10 mouse cellular contexts compared by ENCODE assay signal in genomic region chr2:180566240-180566913, GRCm38 (mm10). TPM values are rescaled to one million over a fixed set of nuclear protein-coding genes. Genes with fewer than 3 reads are reported as not detected.
DNase-seq lines count a peak whose midpoint lies in the region; ATAC-seq lines count a peak whose summit lies in the region.
"Had no signal": no experiment of that assay in that cellular context is flagged by ENCODE, and none has a peak within 500 bp of the region (broad histone marks: within the 10 kb centered on the region; RNA-seq: fewer than 3 reads in every experiment).

No protein-coding gene starts in this region.

- H3K4me3 ChIP-seq in hindbrain, embryonic 11.5 days (ENCODE audit: low read depth, low read length), result no peak overlapping the region
- no peak overlapping the region for H3K4me3 ChIP-seq in hindbrain, embryonic 12.5 days
- H3K4me3 ChIP-seq in limb, embryonic 10.5 days, result no peak overlapping the region
- H3K4me3 ChIP-seq: embryonic facial prominence, embryonic 13.5 days; megakaryocyte, embryonic 14.5 days had no signal

- no peak overlapping the region for H3K9ac ChIP-seq in hindbrain, embryonic 11.5 days (ENCODE audit: low read depth, low read length)
- H3K9ac ChIP-seq in hindbrain, embryonic 12.5 days, result no peak overlapping the region
- H3K9ac ChIP-seq: embryonic facial prominence, embryonic 13.5 days had no signal

- ATAC-seq in hindbrain, embryonic 11.5 days (ENCODE audit: low FRiP score), result no peak
- no peak for ATAC-seq in hindbrain, embryonic 12.5 days (ENCODE audit: low FRiP score)
- ATAC-seq in neutrophil, adult 5-6 weeks (ENCODE audit: extremely low read depth, insufficient number of reproducible peaks, low FRiP score, poor library complexity, severe bottlenecking), result peak; percentile 59; the same call in 1 of the 2 replicates

- no peak overlapping the region for H3K4me2 ChIP-seq in hindbrain, embryonic 11.5 days (replicated peaks; ENCODE audit: low read depth, low read length)
- H3K4me2 ChIP-seq in hindbrain, embryonic 12.5 days (replicated peaks), result no peak overlapping the region
- H3K4me2 ChIP-seq: embryonic facial prominence, embryonic 13.5 days had no signal

- H3K36me3 ChIP-seq in hindbrain, embryonic 11.5 days (ENCODE audit: control insufficient read depth, insufficient read depth, low read length), result no peaks in the 10 kb centered on the region
- no peaks in the 10 kb centered on the region for H3K36me3 ChIP-seq in hindbrain, embryonic 12.5 days
- no peaks in the 10 kb centered on the region for H3K36me3 ChIP-seq in limb, embryonic 10.5 days
- H3K36me3 ChIP-seq: embryonic facial prominence, embryonic 13.5 days had no signal

- intact Hi-C loops in left cerebral cortex, postnatal 10 days (cut with DNase I), result no loop called here

- 39% methylated on average over 13 of the region's 13 CpGs for WGBS in hindbrain, embryonic 11.5 days
- 37% methylated on average over 13 of the region's 13 CpGs for WGBS in hindbrain, embryonic 12.5 days
- WGBS in limb, embryonic 10.5 days, result 41% methylated on average over 13 of the region's 13 CpGs

- H3K27ac ChIP-seq in hindbrain, embryonic 11.5 days (ENCODE audit: low read depth, low read length), result no peak overlapping the region
- no peak overlapping the region for H3K27ac ChIP-seq in hindbrain, embryonic 12.5 days
- no peak overlapping the region for H3K27ac ChIP-seq in limb, embryonic 10.5 days
- H3K27ac ChIP-seq: embryonic facial prominence, embryonic 13.5 days had no signal

- H3K27me3 ChIP-seq in hindbrain, embryonic 11.5 days (ENCODE audit: control insufficient read depth, insufficient read depth, low read length), result no peaks in the 10 kb centered on the region
- peaks cover 14% of the 10 kb centered on the region for H3K27me3 ChIP-seq in hindbrain, embryonic 12.5 days
- no peaks in the 10 kb centered on the region; the same call in 1 of the 2 replicates for H3K27me3 ChIP-seq in limb, embryonic 10.5 days (ENCODE audit: low read depth, poor library complexity, severe bottlenecking)

- H3K4me1 ChIP-seq in hindbrain, embryonic 11.5 days (replicated peaks; ENCODE audit: control insufficient read depth, insufficient read depth, low read length), result no peaks in the 10 kb centered on the region
- H3K4me1 ChIP-seq in hindbrain, embryonic 12.5 days, result peaks cover 19% of the 10 kb centered on the region
- H3K4me1 ChIP-seq in limb, embryonic 10.5 days, result peaks cover 8% of the 10 kb centered on the region

- peak; percentile 83 for DNase-seq in hindbrain, embryonic 11.5 days (ENCODE audit: low spot score)
- DNase-seq in CD4-positive, CD25-positive, alpha-beta regulatory T cell, adult 2 months (ENCODE audit: low read depth, low spot score), result peak; percentile 85
- DNase-seq in adrenal gland, adult 18-20 months (ENCODE audit: low spot score in 2 of 2), result peak; percentile 56 to 66
- DNase-seq in embryo, embryonic 11 days, result peak; percentile 80
- DNase-seq in limb, embryonic 10.5 days (ENCODE audit: low spot score), result peak; percentile 81
- no peak for DNase-seq in left cerebral cortex, postnatal 10 days (ENCODE audit: extremely low spot score in 1 of 2, low spot score in 2 of 2)

- no peaks in the 10 kb centered on the region for H3K9me3 ChIP-seq in hindbrain, embryonic 11.5 days (ENCODE audit: control insufficient read depth, low read length)
- H3K9me3 ChIP-seq in hindbrain, embryonic 12.5 days (replicated peaks), result no peaks in the 10 kb centered on the region
- H3K9me3 ChIP-seq in limb, embryonic 10.5 days (replicated peaks), result no peaks in the 10 kb centered on the region
- H3K9me3 ChIP-seq: embryonic facial prominence, embryonic 13.5 days; megakaryocyte, embryonic 14.5 days had no signal

RNA-seq across cellular contexts. Expression of gene Mrgbp, which starts 14.7 kb away (rescaled TPM):
- polyA plus RNA-seq in hindbrain, embryonic 11.5 days (2014; fragmentation: Nextera tagmentation; extraction: Ambion mirVana), result 43.3 and 43.6 TPM in 2 replicates
- 41.7 and 43.3 TPM in 2 replicates for polyA plus RNA-seq in hindbrain, embryonic 12.5 days (2016; fragmentation: Nextera tagmentation; extraction: Ambion mirVana)
- total RNA-seq in adrenal gland, adult 18-20 months (2021), result 10 to 100 TPM; 14.5 to 17.2 TPM
- polyA plus RNA-seq in limb, embryonic 10.5 days (2016; fragmentation: Nextera tagmentation; extraction: Ambion mirVana), result 33.8 and 38.3 TPM in 2 replicates
- total RNA-seq in neutrophil, adult 5-6 weeks (2017), result 46.7 TPM in 2 replicates
- total RNA-seq in left cerebral cortex, postnatal 10 days (2021), result 10 to 100 TPM; 18.9 to 20.1 TPM

RNA-seq across cellular contexts. Expression of gene Ogfr, which starts 22.7 kb away (rescaled TPM):
- 99.0 and 104 TPM in 2 replicates for polyA plus RNA-seq in hindbrain, embryonic 11.5 days (2014; fragmentation: Nextera tagmentation; extraction: Ambion mirVana)
- 96.5 and 96.6 TPM in 2 replicates for polyA plus RNA-seq in hindbrain, embryonic 12.5 days (2016; fragmentation: Nextera tagmentation; extraction: Ambion mirVana)
- 10 to 100 TPM; 36.6 to 46.6 TPM for total RNA-seq in adrenal gland, adult 18-20 months (2021)
- polyA plus RNA-seq in limb, embryonic 10.5 days (2016; fragmentation: Nextera tagmentation; extraction: Ambion mirVana), result 107 and 112 TPM in 2 replicates
- total RNA-seq in neutrophil, adult 5-6 weeks (2017), result 56.9 and 76.6 TPM in 2 replicates
- total RNA-seq in left cerebral cortex, postnatal 10 days (2021), result 10 to 100 TPM; 67.3 to 77.1 TPM

RNA-seq across cellular contexts. Expression of gene Col9a3, which starts 31.2 kb away (rescaled TPM):
- polyA plus RNA-seq in hindbrain, embryonic 11.5 days (2014; fragmentation: Nextera tagmentation; extraction: Ambion mirVana), result 22.3 and 22.6 TPM in 2 replicates
- polyA plus RNA-seq in hindbrain, embryonic 12.5 days (2016; fragmentation: Nextera tagmentation; extraction: Ambion mirVana), result 171 and 195 TPM in 2 replicates
- total RNA-seq in adrenal gland, adult 18-20 months (2021), result under 1 TPM; 0.17 to 0.38 TPM
- 4.0 and 30.1 TPM in 2 replicates for polyA plus RNA-seq in limb, embryonic 10.5 days (2016; fragmentation: Nextera tagmentation; extraction: Ambion mirVana)
- 2.0 and 2.2 TPM in 2 replicates for total RNA-seq in neutrophil, adult 5-6 weeks (2017)
- total RNA-seq in left cerebral cortex, postnatal 10 days (2021), result 10 to 100 TPM; 23.4 to 26.5 TPM

Comparison
In these comparisons a context has a peak if more than half of its experiments do, and no peak if none do; other contexts are left out.
1. DNase-seq: peak in hindbrain, embryonic 11.5 days (single experiment), CD4-positive, CD25-positive, alpha-beta regulatory T cell, adult 2 months (single experiment), adrenal gland, adult 18-20 months (2 of 2), embryo, embryonic 11 days (single experiment) and limb, embryonic 10.5 days (single experiment); none in left cerebral cortex, postnatal 10 days (0 of 2).